Mouse (Mus musculus): ENCODE data around the gene Agbl1.

Agbl1 gene

GRCm38 (mm10) chr7:76921671-76922070, 692.0 kb downstream of the Agbl1 start:
- DNase-seq (ENCODE audit: low read depth in 2 of 2, low spot score in 2 of 2): no peak

- no peak for DNase-seq (ENCODE audit: low read depth in 2 of 2, low spot score in 2 of 2)
Measured at GRCm38 (mm10) chr7:76935219-76935618, 705.5 kb downstream of the Agbl1 start.

- DNase-seq (ENCODE audit: low read depth in 2 of 2, low spot score in 2 of 2): no peak
Measured at GRCm38 (mm10) chr7:76941531-76941930, 711.8 kb downstream of the Agbl1 start.

GRCm38 (mm10) chr7:76971334-76971733, 741.6 kb downstream of the Agbl1 start:
- DNase-seq (ENCODE audit: low read depth in 2 of 2, low spot score in 2 of 2): no peak

- no peak for DNase-seq (ENCODE audit: low read depth in 2 of 2, low spot score in 2 of 2)
Measured at GRCm38 (mm10) chr7:77009571-77009970, 779.9 kb downstream of the Agbl1 start.

GRCm38 (mm10) chr7:77029019-77029418, 799.3 kb downstream of the Agbl1 start:
- DNase-seq (ENCODE audit: low read depth in 2 of 2, low spot score in 2 of 2): no peak

- no peak for DNase-seq (ENCODE audit: low read depth in 2 of 2, low spot score in 2 of 2)
Measured at GRCm38 (mm10) chr7:77076033-77076432, 846.3 kb downstream of the Agbl1 start.

- no peak for DNase-seq (ENCODE audit: low read depth in 2 of 2, low spot score in 2 of 2)
Measured at GRCm38 (mm10) chr7:77087266-77087665, 857.6 kb downstream of the Agbl1 start.

- DNase-seq (ENCODE audit: low read depth in 2 of 2, low spot score in 2 of 2): no peak
Measured at GRCm38 (mm10) chr7:77095153-77095552, 865.5 kb downstream of the Agbl1 start.

- no peak for DNase-seq (ENCODE audit: low read depth in 2 of 2, low spot score in 2 of 2)
Measured at GRCm38 (mm10) chr7:77114021-77114420, 884.3 kb downstream of the Agbl1 start.

- DNase-seq (ENCODE audit: low read depth in 2 of 2, low spot score in 2 of 2): no peak
Measured at GRCm38 (mm10) chr7:77129045-77129444, 899.4 kb downstream of the Agbl1 start.

GRCm38 (mm10) chr7:77131950-77132349, 902.3 kb downstream of the Agbl1 start:
- DNase-seq (ENCODE audit: low read depth in 2 of 2, low spot score in 2 of 2): no peak

- DNase-seq (ENCODE audit: low read depth in 2 of 2, low spot score in 2 of 2): no peak
Measured at GRCm38 (mm10) chr7:77132615-77133420, 903.1 kb downstream of the Agbl1 start.

- DNase-seq (ENCODE audit: low read depth in 2 of 2, low spot score in 2 of 2): no peak
Measured at GRCm38 (mm10) chr7:77134860-77135259, 905.2 kb downstream of the Agbl1 start.

- no peak for DNase-seq (ENCODE audit: low read depth in 2 of 2, low spot score in 2 of 2)
Measured at GRCm38 (mm10) chr7:77138707-77139106, 909.0 kb downstream of the Agbl1 start.

- no peak for DNase-seq (ENCODE audit: low read depth in 2 of 2, low spot score in 2 of 2)
Measured at GRCm38 (mm10) chr7:77147527-77147926, 917.8 kb downstream of the Agbl1 start.

GRCm38 (mm10) chr7:77148820-77149219, 919.1 kb downstream of the Agbl1 start:
- DNase-seq (ENCODE audit: low read depth in 2 of 2, low spot score in 2 of 2): no peak

GRCm38 (mm10) chr7:77149846-77150245, 920.2 kb downstream of the Agbl1 start:
- DNase-seq (ENCODE audit: low read depth in 2 of 2, low spot score in 2 of 2): no peak

GRCm38 (mm10) chr7:77152393-77152792, 922.7 kb downstream of the Agbl1 start:
- no peak for DNase-seq (ENCODE audit: low read depth in 2 of 2, low spot score in 2 of 2)

GRCm38 (mm10) chr7:77152909-77153308, 923.2 kb downstream of the Agbl1 start:
- DNase-seq (ENCODE audit: low read depth in 2 of 2, low spot score in 2 of 2): no peak

- no peak for DNase-seq (ENCODE audit: low read depth in 2 of 2, low spot score in 2 of 2)
Measured at GRCm38 (mm10) chr7:77164921-77165320, 935.2 kb downstream of the Agbl1 start.

Data from CD8-positive naive resting alpha-beta T cell, adult 2 months (primary cell).